23 mouse cellular contexts compared by ENCODE assay signal in genomic region chr8:122955997-122956396, GRCm38 (mm10).
DNase-seq lines count a peak whose midpoint lies in the region; ATAC-seq lines count a peak whose summit lies in the region.
"Had no signal": no experiment of that assay in that cellular context is flagged by ENCODE, and none has a peak within 500 bp of the region (broad histone marks: within the 10 kb centered on the region; RNA-seq: fewer than 3 reads in every experiment).

No protein-coding gene starts in this region.

- peak overlapping the region; percentile 74 for H3K27ac ChIP-seq in liver, embryonic 11.5 days (ENCODE audit: low read depth, low read length)
- peak overlapping the region; percentile 54 for H3K27ac ChIP-seq in liver, embryonic 12.5 days
- H3K27ac ChIP-seq: embryonic facial prominence, embryonic 13.5 days; forebrain, embryonic 12.5 days; hindbrain, embryonic 14.5 days had no signal

- no peaks in the 10 kb centered on the region for H3K9me3 ChIP-seq in liver, embryonic 11.5 days (ENCODE audit: control insufficient read depth, low read length)
- H3K9me3 ChIP-seq in liver, embryonic 12.5 days (replicated peaks): no peaks in the 10 kb centered on the region
- H3K9me3 ChIP-seq: embryonic facial prominence, embryonic 13.5 days; forebrain, embryonic 12.5 days; stomach, embryonic 15.5 days had no signal

- no peaks in the 10 kb centered on the region for H3K36me3 ChIP-seq in liver, embryonic 11.5 days (ENCODE audit: control insufficient read depth, insufficient read depth, low read length)
- no peaks in the 10 kb centered on the region for H3K36me3 ChIP-seq in liver, embryonic 12.5 days
- H3K36me3 ChIP-seq: embryonic facial prominence, embryonic 13.5 days; forebrain, embryonic 12.5 days; stomach, embryonic 15.5 days had no signal

- peaks cover 72% of the 10 kb centered on the region for H3K4me1 ChIP-seq in liver, embryonic 11.5 days (replicated peaks; ENCODE audit: control insufficient read depth, insufficient read depth, low read length)
- H3K4me1 ChIP-seq in liver, embryonic 12.5 days: peaks cover 95% of the 10 kb centered on the region

- DNase-seq in adrenal gland, postnatal 14 days: peak; percentile 19
- DNase-seq in adrenal gland, postnatal 4 days (ENCODE audit: low spot score in 2 of 2): no peak
- DNase-seq in liver, embryonic 11.5 days (ENCODE audit: low spot score): no peak
- no peak for DNase-seq in liver
- no peak for DNase-seq in gastrocnemius, postnatal 4 days (ENCODE audit: low spot score in 2 of 2)
- DNase-seq in ovary, postnatal 36 days (ENCODE audit: low spot score): no peak
- DNase-seq: adrenal gland, adult 8-10 months; cerebellum, adult 11 months; cerebellum, postnatal 25 days; embryo, embryonic 11 days; gastrocnemius, postnatal 25 days; kidney, adult 18-20 months; lung, adult 18-20 months; lung, postnatal 14 days; thymus, postnatal 25 days had no signal

- 64% methylated on average over 3 of the region's 3 CpGs for WGBS in liver, embryonic 11.5 days
- WGBS in liver, embryonic 12.5 days (ENCODE audit: insufficient replicate concordance): 50% methylated on average over 3 of the region's 3 CpGs

- 0 out of 2 replicates have a peak overlapping the region, but pooled peaks have one; percentile 5 for H3K9ac ChIP-seq in liver, embryonic 11.5 days (ENCODE audit: low read depth, low read length)
- no peak overlapping the region; the same call in 1 of the 2 replicates for H3K9ac ChIP-seq in liver, embryonic 12.5 days
- H3K9ac ChIP-seq: embryonic facial prominence, embryonic 13.5 days; forebrain, embryonic 12.5 days; hindbrain, embryonic 14.5 days; stomach, embryonic 15.5 days had no signal

- H3K27me3 ChIP-seq in liver, embryonic 11.5 days (replicated peaks; ENCODE audit: control insufficient read depth, insufficient read depth, low read length): no peaks in the 10 kb centered on the region
- no peaks in the 10 kb centered on the region for H3K27me3 ChIP-seq in liver, embryonic 12.5 days (replicated peaks)
- H3K27me3 ChIP-seq: embryonic facial prominence, embryonic 13.5 days; forebrain, embryonic 12.5 days; stomach, embryonic 15.5 days had no signal

- peak; percentile 74 for ATAC-seq in liver, embryonic 11.5 days (replicated peaks; ENCODE audit: low FRiP score)
- peak; percentile 71 for ATAC-seq in liver, embryonic 12.5 days
- ATAC-seq in megakaryocyte progenitor cell, adult 5-6 weeks (replicated peaks; ENCODE audit: poor library complexity): peak; percentile 35
- ATAC-seq: inflammation-experienced regulatory T-cells, adult 6 months had no signal

- H3K4me2 ChIP-seq in liver, embryonic 11.5 days: peak overlapping the region; percentile 44
- H3K4me2 ChIP-seq in liver, embryonic 12.5 days: peak overlapping the region; percentile 39
- H3K4me2 ChIP-seq: embryonic facial prominence, embryonic 13.5 days; forebrain, embryonic 12.5 days; hindbrain, embryonic 14.5 days; stomach, embryonic 15.5 days had no signal

- no peak overlapping the region for H3K4me3 ChIP-seq in liver, embryonic 11.5 days (ENCODE audit: low read depth, low read length)
- H3K4me3 ChIP-seq in liver, embryonic 12.5 days: no peak overlapping the region
- H3K4me3 ChIP-seq: embryonic facial prominence, embryonic 13.5 days; erythroblast, embryonic 14.5 days; forebrain, embryonic 12.5 days; stomach, embryonic 15.5 days had no signal
